Mouse (Mus musculus) granulocyte monocyte progenitor cell, adult 5-6 weeks (primary cell): ENCODE results near the gene Fxyd1. TPM values are rescaled to one million over a fixed set of nuclear protein-coding genes. Genes with fewer than 3 reads are reported as not detected.
A peak's percentile ranks its signal among the peaks of the same experiment; 100 is the strongest.

Experiments
- ATAC-seq: replicated peaks from 2 replicates; pipeline ENCODE4 v1.8.0; 2016; ENCODE audit warnings: mild to moderate bottlenecking, moderate TSS enrichment, inconsistent platforms; ENCODE audit not compliant: poor library complexity, severe bottlenecking
- total RNA-seq, 2 experiments: library from RNA; stranded (forward) in 1 of 2; stranded (reverse) in 1 of 2; fragments of 200-712, 200-1000 nt in 1 of 2; fragments of >200 nt in 1 of 2; fragmentation: Nextera tagmentation in 1 of 2; gene quantifications; 2 replicates each; pipeline ENCODE4 v1.2.3; 2014 to 2017

Gene Fxyd1
- total RNA-seq (2014; fragmentation: Nextera tagmentation) (not detected in 2 replicates), total RNA-seq (2017) (not detected in 2 replicates)

DNA sequence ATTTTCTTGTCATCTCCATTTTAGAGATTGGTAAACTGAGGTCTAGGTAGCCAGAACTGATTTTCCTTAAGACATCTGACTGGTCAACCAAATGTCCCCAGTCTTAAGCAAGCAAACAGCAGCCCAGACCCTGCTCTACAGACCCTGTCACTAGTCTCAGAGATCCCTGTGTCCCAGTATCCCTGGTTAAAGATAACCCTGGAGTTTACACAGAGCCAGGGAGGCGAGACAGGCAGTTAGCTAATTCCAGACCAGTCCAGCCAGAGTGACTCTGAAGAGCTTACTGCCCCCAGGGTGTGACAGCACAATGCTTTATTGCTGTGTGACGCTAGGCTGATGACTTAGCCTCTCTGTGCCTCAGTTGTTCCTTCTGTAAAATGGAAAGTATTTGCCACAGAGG is at the start of gene Fxyd1:
TSS of gene Fxyd1 (minus strand) at position 129 of the 400 bp plus-strand sequence.
- no peak for ATAC-seq

GRCm38 (mm10) chr7:31106166-31106565 is 49.2 kb upstream of the Fxyd1 start:
- no peak for ATAC-seq

DNA sequence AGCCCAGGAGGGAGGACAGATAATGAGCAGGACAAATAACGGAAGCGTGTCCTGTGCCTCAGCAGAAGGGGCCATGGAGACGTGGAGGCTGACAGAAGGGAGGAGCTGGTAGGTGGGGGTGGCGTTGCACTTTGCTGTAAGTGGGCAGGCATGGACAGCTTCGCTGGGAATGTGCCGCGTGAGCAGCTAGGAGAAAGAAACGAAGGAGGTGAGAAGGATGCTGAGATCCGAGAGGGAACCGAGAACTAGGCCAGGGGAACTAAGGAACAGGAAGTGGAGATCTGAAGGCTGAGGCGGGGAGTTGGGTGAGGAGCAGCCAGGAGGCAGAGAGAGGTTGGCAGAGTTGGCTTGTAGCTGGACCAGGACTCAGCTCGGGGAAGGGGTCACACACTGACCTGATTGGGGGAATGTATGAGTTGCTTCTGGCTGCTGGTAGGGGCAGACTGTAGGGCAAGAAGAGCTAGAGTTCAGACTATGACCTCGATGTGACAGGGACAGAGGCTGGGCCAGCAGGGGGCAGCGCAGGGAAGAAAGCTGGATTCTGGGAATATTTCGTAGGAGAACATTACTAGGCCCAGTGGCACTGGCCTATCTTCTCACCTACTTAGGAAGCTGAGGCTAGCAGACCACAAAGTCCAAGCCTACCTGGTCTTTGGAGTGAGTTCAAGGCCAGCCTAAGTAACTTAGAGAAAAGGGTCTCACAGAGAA is 48.2 kb upstream of the Fxyd1 start:
- ATAC-seq, result peak; percentile 81

- ATAC-seq, result peak; percentile 17; the same call in 1 of the 2 replicates
These were observed 43.8 kb upstream of the Fxyd1 start for GRCm38 (mm10) chr7:31100786-31101185.

GRCm38 (mm10) chr7:31099612-31099982 is 42.6 kb upstream of the Fxyd1 start:
- no peak for ATAC-seq

DNA sequence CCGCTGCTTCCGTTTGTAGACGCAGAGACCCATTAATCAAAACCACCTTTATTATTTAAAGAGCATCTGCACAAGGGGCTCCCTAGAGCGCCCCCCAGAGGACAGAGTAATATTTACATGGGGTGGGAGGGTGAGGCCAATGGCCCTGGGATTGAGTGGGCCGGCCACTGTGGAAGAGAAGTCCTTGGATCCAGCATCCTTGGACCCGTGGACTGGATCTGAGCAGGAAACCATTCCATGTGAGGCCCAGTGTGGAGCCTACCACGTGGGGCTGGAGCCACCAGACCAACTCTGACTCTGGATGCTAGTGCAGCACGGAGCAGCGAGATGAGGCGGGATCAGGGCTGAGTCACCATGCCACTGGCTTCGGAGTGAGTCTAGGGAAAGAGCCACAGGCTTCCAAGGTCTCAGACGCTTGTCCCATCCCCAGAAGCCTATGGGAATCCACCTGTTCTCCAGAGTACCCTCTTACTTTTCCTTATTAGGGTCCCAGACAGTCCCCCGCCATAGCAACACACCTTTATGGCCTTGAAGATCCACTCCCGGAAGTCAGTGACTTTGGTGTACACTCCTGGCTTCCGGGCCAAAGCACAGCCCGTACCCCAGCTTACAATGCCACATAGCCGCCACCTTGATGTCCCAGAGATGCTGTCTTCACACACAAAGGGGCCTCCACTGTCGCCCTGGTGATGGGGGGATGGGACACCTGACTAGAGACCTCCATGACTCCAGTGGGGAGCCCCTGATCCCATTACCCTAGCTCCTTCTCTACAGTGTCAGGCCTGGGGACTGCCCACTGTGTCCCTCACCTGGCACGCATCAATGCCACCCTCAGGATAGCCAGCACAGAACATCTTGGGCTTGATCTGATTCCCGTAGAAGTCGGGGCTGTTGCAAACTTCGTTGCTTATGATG is 42.0 kb upstream of the Fxyd1 start:
- ATAC-seq, result no peak

- ATAC-seq, result peak; percentile 81
These were observed 40.7 kb upstream of the Fxyd1 start for GRCm38 (mm10) chr7:31097583-31098248.

- no peak for ATAC-seq
These were observed 40.0 kb upstream of the Fxyd1 start for GRCm38 (mm10) chr7:31096892-31097564.

GRCm38 (mm10) chr7:31094774-31095501 is 37.9 kb upstream of the Fxyd1 start:
- peak; percentile 31 for ATAC-seq

DNA sequence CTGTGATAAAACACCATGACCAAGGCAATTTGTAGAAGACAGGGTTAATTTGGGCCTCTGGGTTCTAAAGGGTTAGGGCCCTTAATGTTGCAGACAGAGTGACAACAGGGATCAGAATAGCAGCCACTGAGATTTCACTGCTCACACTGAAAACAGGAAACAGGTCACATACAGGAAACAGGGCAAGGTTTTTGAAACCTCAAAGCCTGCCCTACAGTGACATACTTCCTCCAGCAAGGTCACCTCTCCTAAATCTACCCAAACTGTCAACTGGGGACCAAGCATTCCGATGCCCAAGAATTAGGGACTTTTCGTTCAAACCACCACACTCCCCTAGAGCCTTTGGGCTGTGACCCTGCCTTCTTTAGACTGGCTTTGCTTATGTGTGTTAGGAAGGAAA is 32.7 kb upstream of the Fxyd1 start:
- ATAC-seq, result peak; percentile 79

- ATAC-seq, result no peak
These were observed 31.2 kb upstream of the Fxyd1 start for GRCm38 (mm10) chr7:31088206-31088605.

DNA sequence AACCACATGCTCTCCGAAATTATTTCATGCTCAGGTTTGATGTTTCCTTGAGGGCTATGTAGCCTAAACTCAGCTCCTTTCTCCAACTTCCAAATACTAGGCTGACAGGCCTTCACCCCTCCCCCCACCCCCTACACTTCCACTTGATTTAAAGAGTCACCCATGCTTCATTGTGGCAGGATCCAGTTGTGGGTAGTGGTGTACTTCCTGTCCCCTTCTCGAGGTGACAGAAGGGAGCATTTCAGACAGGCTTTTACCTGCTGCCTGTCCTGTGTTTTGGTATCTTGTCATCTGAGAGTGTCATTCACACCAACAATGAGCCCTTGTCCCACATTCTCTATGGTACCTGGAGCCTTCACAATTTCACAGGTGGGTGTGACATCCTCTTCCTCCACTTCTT is 30.3 kb upstream of the Fxyd1 start:
- ATAC-seq, result no peak

GRCm38 (mm10) chr7:31086175-31086755 is 29.3 kb upstream of the Fxyd1 start:
- ATAC-seq, result no peak

GRCm38 (mm10) chr7:31085171-31085570 is 28.2 kb upstream of the Fxyd1 start:
- no peak for ATAC-seq

GRCm38 (mm10) chr7:31084140-31084539 is 27.1 kb upstream of the Fxyd1 start:
- no peak for ATAC-seq

DNA sequence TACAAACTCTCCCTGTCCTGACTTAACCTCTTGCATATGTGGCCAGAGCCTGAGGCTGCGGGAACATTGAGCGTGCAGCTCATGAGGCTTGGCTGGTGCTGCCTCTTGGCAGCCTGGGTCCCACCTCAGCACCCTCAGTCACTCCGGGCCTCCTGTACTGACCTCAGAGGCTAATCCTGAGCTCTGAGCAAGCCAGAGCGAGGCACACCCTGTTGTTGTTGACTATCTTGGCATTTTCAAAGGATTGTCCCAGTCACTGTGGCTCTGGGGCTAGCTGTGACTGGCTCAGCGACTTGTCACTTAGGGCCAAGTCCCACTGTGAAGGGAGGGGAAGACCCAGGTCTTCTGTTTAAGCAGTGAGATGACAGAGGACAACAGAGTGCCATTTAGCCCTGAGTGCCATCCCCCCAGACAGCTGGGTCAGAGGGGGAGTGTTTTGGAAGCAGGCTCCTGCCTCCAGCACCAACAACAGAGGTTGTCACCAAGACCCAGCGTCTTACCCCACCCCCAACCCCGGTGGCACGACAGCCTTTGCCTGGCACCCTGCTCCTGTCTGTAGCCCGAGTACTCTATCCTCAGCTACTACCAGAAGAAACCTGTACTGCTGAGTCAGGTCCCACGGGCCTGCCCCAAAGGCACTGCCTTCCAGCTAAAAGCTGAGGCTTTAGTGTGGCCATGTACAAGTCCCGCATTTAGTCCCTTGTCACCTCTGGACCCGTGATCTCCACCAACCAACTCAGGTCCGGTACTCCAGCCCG is 26.0 kb upstream of the Fxyd1 start:
- no peak for ATAC-seq

DNA sequence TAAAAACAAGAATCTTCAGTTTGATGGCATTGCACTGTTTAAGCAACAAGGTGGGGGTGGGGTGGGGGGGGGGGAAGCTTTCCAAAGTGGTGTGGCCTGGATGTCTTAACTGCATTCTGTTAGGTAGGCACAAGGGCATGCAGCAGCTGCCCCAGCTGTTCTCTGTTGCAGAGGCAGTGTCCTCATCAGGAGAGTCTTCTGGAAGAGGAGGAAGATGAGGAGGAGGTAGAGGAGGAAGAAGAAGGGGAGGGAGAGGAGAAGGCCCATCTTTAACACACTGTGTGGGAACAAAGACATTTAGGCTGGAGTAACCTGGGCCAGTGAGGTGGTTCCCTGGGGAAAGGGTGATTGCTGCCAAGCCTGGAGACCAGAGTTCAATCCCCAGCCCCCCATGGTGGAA is 25.1 kb upstream of the Fxyd1 start:
- ATAC-seq, result no peak

GRCm38 (mm10) chr7:31081106-31081505 is 24.1 kb upstream of the Fxyd1 start:
- ATAC-seq, result no peak

GRCm38 (mm10) chr7:31080611-31081010 is 23.6 kb upstream of the Fxyd1 start:
- ATAC-seq, result no peak
